ENCODE assay signal across 9 mouse cellular contexts in the genomic region with DNA sequence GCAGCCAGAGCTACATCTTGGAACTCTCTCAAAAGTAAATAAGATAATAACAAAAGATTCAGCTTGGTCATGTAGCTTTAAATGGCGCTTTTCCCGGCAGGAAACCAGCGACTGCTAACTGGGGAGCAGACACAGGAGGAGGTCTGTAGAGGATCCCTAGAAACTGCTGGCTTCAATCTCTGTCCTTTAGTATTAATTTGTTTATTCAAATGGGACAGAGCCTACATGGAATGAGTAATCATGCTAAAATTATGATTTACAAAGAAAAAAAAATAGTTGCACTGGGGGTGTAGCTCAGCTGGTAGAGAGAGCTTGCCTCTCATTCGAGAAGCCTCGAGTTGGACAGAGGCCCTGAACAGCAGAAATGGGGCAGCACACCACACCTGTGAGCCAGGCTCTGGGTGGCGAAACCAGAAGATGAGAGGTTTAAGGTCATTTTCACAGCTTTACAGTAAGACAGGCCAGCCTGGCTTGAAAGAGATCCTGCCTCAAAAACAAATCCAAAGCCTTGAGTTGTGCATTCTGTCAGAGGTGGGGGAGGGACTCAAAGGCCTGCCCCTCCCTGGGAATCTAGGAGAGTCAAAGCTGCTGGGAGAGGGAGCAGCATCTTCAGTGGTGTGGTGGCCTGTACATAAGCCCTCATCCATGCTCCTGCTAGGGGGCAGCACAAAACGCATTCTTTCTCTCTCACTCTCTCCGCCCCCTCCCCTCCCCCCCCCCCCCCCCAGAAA. TPM values are rescaled to one million over a fixed set of nuclear protein-coding genes. Genes with fewer than 3 reads are reported as not detected.
DNase-seq lines count a peak whose midpoint lies in the region; ATAC-seq and TF ChIP-seq lines count a peak whose summit lies in the region.
"Had no signal": no experiment of that assay in that cellular context is flagged by ENCODE, and none has a peak within 500 bp of the region (broad histone marks: within the 10 kb centered on the region; RNA-seq: fewer than 3 reads in every experiment).

No protein-coding gene starts in this region.

- H3K27ac ChIP-seq in forebrain, embryonic 10.5 days, result 0 out of 2 replicates have a peak overlapping the region, but pooled peaks have one; percentile 8
- no peak overlapping the region for H3K27ac ChIP-seq in forebrain, embryonic 14.5 days (ENCODE audit: low read depth, low read length)
- H3K27ac ChIP-seq in lung, embryonic 16.5 days (ENCODE audit: low read length), result peak overlapping the region; percentile 61
- peak overlapping the region; percentile 51 for H3K27ac ChIP-seq in kidney, postnatal 0 days
- H3K27ac ChIP-seq: limb, embryonic 12.5 days had no signal

- no peak for ATAC-seq in forebrain, embryonic 14.5 days
- ATAC-seq in lung, embryonic 16.5 days (ENCODE audit: low read depth), result no peak
- no peak for ATAC-seq in kidney, postnatal 0 days (replicated peaks; ENCODE audit: low FRiP score, low read depth)

- no peak overlapping the region for H3K4me2 ChIP-seq in forebrain, embryonic 14.5 days (ENCODE audit: low read length)
- H3K4me2 ChIP-seq in lung, embryonic 16.5 days (ENCODE audit: low read depth, low read length), result no peak overlapping the region
- no peak overlapping the region for H3K4me2 ChIP-seq in kidney, postnatal 0 days (ENCODE audit: low read length)
- H3K4me2 ChIP-seq: limb, embryonic 12.5 days had no signal

- no peak for TF ChIP-seq POLR2A in lung, adult 2 months (IDR thresholded peaks at IDR 0.05; ENCODE audit: borderline replicate concordance, extremely low read depth, low read depth, low read length)

- no peak for DNase-seq in forebrain, embryonic 10.5 days (ENCODE audit: extremely low spot score, low spot score)
- no peak for DNase-seq in forebrain, embryonic 14.5 days (ENCODE audit: low spot score)
- DNase-seq in lung, adult 2 months, result no peak
- DNase-seq in kidney, postnatal 0 days (ENCODE audit: low spot score), result peak; percentile 66
- peak; percentile 38 to 45 for DNase-seq in right cerebral cortex, postnatal 36 days (ENCODE audit: low spot score in 2 of 2)
- DNase-seq in neural tube, embryonic 10.5 days (ENCODE audit: extremely low spot score, low spot score), result no peak
- DNase-seq in ovary, postnatal 14 days (ENCODE audit: low spot score), result no peak

- H3K27me3 ChIP-seq in forebrain, embryonic 10.5 days (ENCODE audit: poor library complexity, severe bottlenecking), result no peaks in the 10 kb centered on the region
- H3K27me3 ChIP-seq in forebrain, embryonic 14.5 days (replicated peaks; ENCODE audit: control insufficient read depth, insufficient read depth, low read length), result no peaks in the 10 kb centered on the region
- H3K27me3 ChIP-seq in lung, embryonic 16.5 days (ENCODE audit: control insufficient read depth, insufficient read depth, low read depth, low read length), result no peaks in the 10 kb centered on the region
- H3K27me3 ChIP-seq in kidney, postnatal 0 days (ENCODE audit: insufficient read depth, low read length), result no peaks in the 10 kb centered on the region
- H3K27me3 ChIP-seq: limb, embryonic 12.5 days had no signal

- peaks cover 8% of the 10 kb centered on the region for H3K9me3 ChIP-seq in forebrain, embryonic 10.5 days
- no peaks in the 10 kb centered on the region for H3K9me3 ChIP-seq in forebrain, embryonic 14.5 days (replicated peaks; ENCODE audit: control insufficient read depth, low read length)
- H3K9me3 ChIP-seq in lung, embryonic 16.5 days (ENCODE audit: control insufficient read depth, low read length), result no peaks in the 10 kb centered on the region
- H3K9me3 ChIP-seq in kidney, postnatal 0 days (replicated peaks; ENCODE audit: low read length), result no peaks in the 10 kb centered on the region
- H3K9me3 ChIP-seq: limb, embryonic 12.5 days had no signal

- no peak overlapping the region for H3K9ac ChIP-seq in forebrain, embryonic 14.5 days (ENCODE audit: low read length)
- H3K9ac ChIP-seq in lung, embryonic 16.5 days (ENCODE audit: low read length), result no peak overlapping the region
- H3K9ac ChIP-seq in kidney, postnatal 0 days (ENCODE audit: low read depth, low read length), result no peak overlapping the region
- H3K9ac ChIP-seq: limb, embryonic 12.5 days had no signal

- 60% methylated on average over 8 of the region's 8 CpGs for WGBS in forebrain, embryonic 10.5 days
- WGBS in forebrain, embryonic 14.5 days, result 64% methylated on average over 8 of the region's 8 CpGs
- WGBS in lung, embryonic 16.5 days, result 36% methylated on average over 8 of the region's 8 CpGs
- 26% methylated on average over 8 of the region's 8 CpGs for WGBS in lung, adult 2 months
- 57% methylated on average over 8 of the region's 8 CpGs for WGBS in kidney, postnatal 0 days

- no peak for TF ChIP-seq CTCF in lung, adult 2 months (IDR thresholded peaks at IDR 0.05; ENCODE audit: insufficient read depth, low read length)
- TF ChIP-seq CTCF in kidney, postnatal 0 days (IDR thresholded peaks at IDR 0.05; ENCODE audit: low read depth), result no peak; the same call in 1 of the 2 replicates

- no peak overlapping the region for H3K4me3 ChIP-seq in forebrain, embryonic 10.5 days
- H3K4me3 ChIP-seq in forebrain, embryonic 14.5 days (ENCODE audit: low read depth, low read length), result no peak overlapping the region
- H3K4me3 ChIP-seq in lung, embryonic 16.5 days (ENCODE audit: low read length), result no peak overlapping the region
- no peak overlapping the region for H3K4me3 ChIP-seq in lung, adult 2 months (replicated peaks; ENCODE audit: extremely low read depth, low read depth, low read length)
- H3K4me3 ChIP-seq in kidney, postnatal 0 days (replicated peaks; ENCODE audit: low read depth, low read length), result no peak overlapping the region
- H3K4me3 ChIP-seq: limb, embryonic 12.5 days had no signal

- H3K36me3 ChIP-seq in forebrain, embryonic 10.5 days (replicated peaks), result peaks cover 62% of the 10 kb centered on the region
- peaks cover 48% of the 10 kb centered on the region for H3K36me3 ChIP-seq in forebrain, embryonic 14.5 days (ENCODE audit: control insufficient read depth, insufficient read depth, low read length)
- H3K36me3 ChIP-seq in lung, embryonic 16.5 days (ENCODE audit: control insufficient read depth, insufficient read depth, low read length), result peaks cover 27% of the 10 kb centered on the region
- peaks cover 41% of the 10 kb centered on the region for H3K36me3 ChIP-seq in kidney, postnatal 0 days (ENCODE audit: insufficient read depth, low read length)

- peaks cover 9% of the 10 kb centered on the region for H3K4me1 ChIP-seq in forebrain, embryonic 10.5 days
- peaks cover 2% of the 10 kb centered on the region; the same call in 1 of the 2 replicates for H3K4me1 ChIP-seq in forebrain, embryonic 14.5 days (ENCODE audit: control insufficient read depth, insufficient read depth, low read length)
- peaks cover 6% of the 10 kb centered on the region; the same call in 1 of the 2 replicates for H3K4me1 ChIP-seq in lung, embryonic 16.5 days (replicated peaks; ENCODE audit: control insufficient read depth, insufficient read depth, low read length)
- peaks cover 6% of the 10 kb centered on the region; the same call in 1 of the 2 replicates for H3K4me1 ChIP-seq in lung, adult 2 months (ENCODE audit: control insufficient read depth, insufficient read depth, low read length)
- H3K4me1 ChIP-seq in kidney, postnatal 0 days (replicated peaks; ENCODE audit: insufficient read depth, low read length), result no peaks in the 10 kb centered on the region
- H3K4me1 ChIP-seq: limb, embryonic 12.5 days had no signal

RNA-seq across cellular contexts. Expression of a gene that starts 3.8 kb away (rescaled TPM):
- 58.0 and 59.1 TPM in 2 replicates for polyA plus RNA-seq in forebrain, embryonic 10.5 days (2016; fragmentation: Nextera tagmentation; extraction: Ambion mirVana)
- 35.5 and 44.3 TPM in 2 replicates for polyA plus RNA-seq in forebrain, embryonic 14.5 days (2014; fragmentation: Nextera tagmentation; extraction: Ambion mirVana)
- polyA plus RNA-seq in lung, embryonic 16.5 days (2015; fragmentation: Nextera tagmentation; extraction: Ambion mirVana), result 33.8 and 35.3 TPM in 2 replicates
- polyA plus RNA-seq in lung, adult 2 months (2012; rRNA removed), result 22.2 and 23.4 TPM in 2 replicates
- polyA plus RNA-seq in kidney, postnatal 0 days (2015; fragmentation: Nextera tagmentation; extraction: Ambion mirVana), result 22.6 and 22.9 TPM in 2 replicates

RNA-seq across cellular contexts. Expression of a gene that starts 15.2 kb away (rescaled TPM):
- polyA plus RNA-seq in forebrain, embryonic 10.5 days (2016; fragmentation: Nextera tagmentation; extraction: Ambion mirVana), result 43.3 and 44.4 TPM in 2 replicates
- polyA plus RNA-seq in forebrain, embryonic 14.5 days (2014; fragmentation: Nextera tagmentation; extraction: Ambion mirVana), result 47.4 and 48.9 TPM in 2 replicates
- 53.3 and 56.2 TPM in 2 replicates for polyA plus RNA-seq in lung, embryonic 16.5 days (2015; fragmentation: Nextera tagmentation; extraction: Ambion mirVana)
- 37.3 and 42.9 TPM in 2 replicates for polyA plus RNA-seq in lung, adult 2 months (2012; rRNA removed)
- polyA plus RNA-seq in kidney, postnatal 0 days (2015; fragmentation: Nextera tagmentation; extraction: Ambion mirVana), result 58.8 and 65.6 TPM in 2 replicates

RNA-seq across cellular contexts. Expression of a gene that starts 33.8 kb away (rescaled TPM):
- 23.8 and 25.0 TPM in 2 replicates for polyA plus RNA-seq in forebrain, embryonic 10.5 days (2016; fragmentation: Nextera tagmentation; extraction: Ambion mirVana)
- polyA plus RNA-seq in forebrain, embryonic 14.5 days (2014; fragmentation: Nextera tagmentation; extraction: Ambion mirVana), result 16.3 and 17.4 TPM in 2 replicates
- polyA plus RNA-seq in lung, embryonic 16.5 days (2015; fragmentation: Nextera tagmentation; extraction: Ambion mirVana), result 20.6 and 22.6 TPM in 2 replicates
- polyA plus RNA-seq in lung, adult 2 months (2012; rRNA removed), result 8.1 and 8.3 TPM in 2 replicates
- 14.5 and 17.4 TPM in 2 replicates for polyA plus RNA-seq in kidney, postnatal 0 days (2015; fragmentation: Nextera tagmentation; extraction: Ambion mirVana)

Comparison
In these comparisons a context has a peak if more than half of its experiments do, and no peak if none do; other contexts are left out.
1. DNase-seq: peak in kidney, postnatal 0 days (single experiment) and right cerebral cortex, postnatal 36 days (2 of 2); none in forebrain, embryonic 10.5 days (single experiment), forebrain, embryonic 14.5 days (single experiment), lung, adult 2 months (single experiment), neural tube, embryonic 10.5 days (single experiment) and ovary, postnatal 14 days (single experiment).